Mouse (Mus musculus) erythroblast, embryonic 14.5 days (primary cell): Measurements from ENCODE around the gene Tspan33.

Source experiments
- GATA1 ChIP-seq: IDR thresholded peaks from 2 replicates; pipeline ENCODE4 v1.6.1; 2012; ENCODE audit warnings: low read length, inconsistent platforms, mixed read lengths
- TAL1 ChIP-seq: IDR thresholded peaks from 3 replicates; pipeline ENCODE4 v1.6.1; 2012; ENCODE audit warnings: low read length, inconsistent platforms, mixed read lengths

GRCm38 (mm10) chr6:29704143-29704542 lies 10.1 kb downstream of the Tspan33 start:
- TF ChIP-seq GATA1 (no peak), TAL1 (no peak)
